Mouse (Mus musculus) hindbrain, embryonic 14.5 days (tissue): ENCODE measurements around the gene Cbr2. TPM values are rescaled to one million over a fixed set of nuclear protein-coding genes. Genes with fewer than 3 reads are reported as not detected.
"Not testable (repeated sequence)": the region's sequence is repeated elsewhere in the genome, so short reads cannot be mapped to it uniquely, and the experiment has no call there.

Experiments used
- ATAC-seq: fragments of 200-750 bp; cut with Nextera tagmentation; 2 replicates; pipeline ENCODE4 v1.8.0; 2017; ENCODE audit warnings: moderate number of reproducible peaks, mild to moderate bottlenecking, moderate TSS enrichment, moderate library complexity; ENCODE audit not compliant: low FRiP score
- DNase-seq: peaks from one replicate; pipeline ENCODE4 v3.0.0-alpha.2; 2015; ENCODE audit warnings: low spot score
- H3K27ac ChIP-seq: fragments of 300-500 bp; sonication (generic); 2 replicates; pipeline ENCODE4 v1.5.1; 2014; ENCODE audit warnings: mild to moderate bottlenecking, moderate library complexity
- H3K27me3 ChIP-seq: fragments of 300-500 bp; sonication (generic); 2 replicates; pipeline ENCODE4 v1.6.1; 2014; ENCODE audit warnings: mild to moderate bottlenecking, low read length, mixed read lengths; ENCODE audit not compliant: control insufficient read depth, insufficient read depth
- H3K36me3 ChIP-seq: fragments of 300-500 bp; sonication (generic); replicated peaks from 2 replicates; pipeline ENCODE4 v1.6.1; 2014; ENCODE audit not compliant: control insufficient read depth, insufficient read depth
- H3K4me1 ChIP-seq: fragments of 300-500 bp; sonication (generic); replicated peaks from 2 replicates; pipeline ENCODE4 v1.6.1; 2014; ENCODE audit warnings: antibody characterized with exemption, low read length, mixed read lengths; ENCODE audit not compliant: control insufficient read depth, insufficient read depth
- H3K4me2 ChIP-seq: fragments of 300-500 bp; sonication (generic); replicated peaks from 2 replicates; pipeline ENCODE4 v1.6.1; 2014; ENCODE audit warnings: mild to moderate bottlenecking, moderate library complexity
- H3K4me3 ChIP-seq: fragments of 300-500 bp; sonication (generic); replicated peaks from 2 replicates; pipeline ENCODE4 v1.5.1; 2014; ENCODE audit warnings: mild to moderate bottlenecking, low read length
- H3K9ac ChIP-seq: fragments of 300-500 bp; sonication (generic); 2 replicates; pipeline ENCODE4 v1.6.1; 2014
- H3K9me3 ChIP-seq: fragments of 300-500 bp; sonication (generic); 2 replicates; pipeline ENCODE4 v1.6.1; 2016; ENCODE audit warnings: low read length; ENCODE audit not compliant: control insufficient read depth
- WGBS: fragments of 180-500 bp; shearing (Covaris S2); extraction: QIAGEN DNeasy Blood & Tissue Kit; methylation state at CpG from one replicate; pipeline ENCODE4 v1.1.7; 2014; 5-methylcytosine and 5-hydroxymethylcytosine counted together
- polyA plus RNA-seq: library from polyadenylated mRNA; unstranded; fragments of >200 nt; fragmentation: Nextera tagmentation; extraction: Ambion mirVana; gene quantifications from 2 replicates; pipeline ENCODE4 v1.2.1, GENCODE M21; 2014

The Cbr2 gene
- polyA plus RNA-seq, 1 experiment from 2014 or later = 0.64 TPM

DNA sequence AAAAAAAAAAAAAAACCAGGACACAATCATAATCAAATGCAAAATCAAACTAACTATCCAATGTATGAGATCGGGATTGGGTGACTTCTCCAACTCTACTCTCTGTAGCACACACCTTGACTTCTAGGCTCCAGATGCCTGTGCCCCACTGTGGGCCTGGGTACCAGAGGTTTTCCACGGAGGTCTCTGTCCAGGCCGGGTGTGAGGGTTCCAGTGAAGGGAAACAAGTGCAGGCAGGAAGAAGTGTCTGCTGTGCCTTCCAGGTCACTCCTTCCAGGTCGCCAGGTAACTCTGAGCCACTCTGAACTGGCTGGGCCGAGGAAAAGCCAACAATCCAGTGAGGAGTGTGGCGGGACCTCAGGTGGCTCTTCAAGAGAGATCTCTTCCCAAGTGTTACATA is 4.5 kb upstream of the Cbr2 start:
- Histone ChIP-seq H3K36me3 (no peaks in the 10 kb centered on the region), H3K4me2 (no peak overlapping the region), H3K4me1 (no peaks in the 10 kb centered on the region), H3K4me3 (no peak overlapping the region), H3K27me3 (no peaks in the 10 kb centered on the region), H3K27ac (no peak overlapping the region), H3K9ac (no peak overlapping the region), H3K9me3 (no peaks in the 10 kb centered on the region)
- ATAC-seq (no peak), DNase-seq (no peak)
- WGBS = 79% methylated on average over 6 of the region's 6 CpGs

DNA sequence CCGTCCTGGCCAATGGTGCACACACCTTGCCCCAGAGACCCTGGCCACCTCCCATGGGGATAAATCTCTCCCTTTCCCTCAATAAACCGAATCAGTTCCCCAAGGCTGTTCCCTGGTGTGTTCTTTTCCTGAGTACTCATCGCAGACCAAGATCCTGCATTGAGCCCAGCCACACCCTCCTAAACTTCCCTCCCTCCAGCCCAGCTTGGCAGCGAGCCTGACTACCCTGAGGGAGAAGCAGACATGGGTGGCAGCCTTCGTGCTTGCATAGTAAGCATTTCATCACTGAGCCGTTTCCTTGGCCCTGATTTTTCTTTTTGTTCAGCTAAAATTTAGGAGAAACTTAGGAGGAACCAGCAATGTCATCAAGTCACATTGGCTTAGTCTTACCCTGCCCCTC is 1.6 kb upstream of the Cbr2 start:
- Histone ChIP-seq H3K4me2 (no peak overlapping the region), H3K36me3 (no peaks in the 10 kb centered on the region), H3K9ac (no peak overlapping the region), H3K9me3 (no peaks in the 10 kb centered on the region), H3K4me3 (no peak overlapping the region), H3K27ac (no peak overlapping the region), H3K4me1 (no peaks in the 10 kb centered on the region), H3K27me3 (no peaks in the 10 kb centered on the region)
- no peak for DNase-seq
- ATAC-seq = no peak
- WGBS = 55% methylated on average over 6 of the region's 6 CpGs

DNA sequence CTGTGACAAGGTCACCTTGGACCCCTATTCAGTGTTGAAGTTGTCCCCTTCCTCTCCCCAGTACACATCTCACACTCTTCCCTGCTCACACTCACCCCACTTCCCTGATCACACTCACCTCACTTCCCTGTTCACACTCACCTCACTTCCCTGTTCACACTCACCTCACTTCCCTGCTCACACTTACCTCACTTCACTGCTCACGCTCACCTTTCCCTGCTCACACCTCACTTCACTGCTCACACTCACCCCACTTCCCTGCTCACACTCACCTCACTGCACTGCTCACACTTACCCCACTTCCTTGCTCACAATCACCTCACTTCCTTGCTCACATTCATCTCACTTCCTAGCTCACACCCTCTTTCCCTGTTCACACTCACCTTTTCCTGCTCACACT is 519 bp downstream of the Cbr2 start:
- Histone ChIP-seq H3K9me3 (no peaks in the 10 kb centered on the region), H3K4me2 (no peak overlapping the region), H3K4me3 (no peak overlapping the region), H3K36me3 (no peaks in the 10 kb centered on the region), H3K27me3 (no peaks in the 10 kb centered on the region), H3K4me1 (peaks cover 5% of the 10 kb centered on the region), H3K27ac (no peak overlapping the region), H3K9ac (no peak overlapping the region)
- no peak for DNase-seq
- ATAC-seq = no peak
- 88% methylated on average over 1 of the region's 1 CpGs for WGBS

DNA sequence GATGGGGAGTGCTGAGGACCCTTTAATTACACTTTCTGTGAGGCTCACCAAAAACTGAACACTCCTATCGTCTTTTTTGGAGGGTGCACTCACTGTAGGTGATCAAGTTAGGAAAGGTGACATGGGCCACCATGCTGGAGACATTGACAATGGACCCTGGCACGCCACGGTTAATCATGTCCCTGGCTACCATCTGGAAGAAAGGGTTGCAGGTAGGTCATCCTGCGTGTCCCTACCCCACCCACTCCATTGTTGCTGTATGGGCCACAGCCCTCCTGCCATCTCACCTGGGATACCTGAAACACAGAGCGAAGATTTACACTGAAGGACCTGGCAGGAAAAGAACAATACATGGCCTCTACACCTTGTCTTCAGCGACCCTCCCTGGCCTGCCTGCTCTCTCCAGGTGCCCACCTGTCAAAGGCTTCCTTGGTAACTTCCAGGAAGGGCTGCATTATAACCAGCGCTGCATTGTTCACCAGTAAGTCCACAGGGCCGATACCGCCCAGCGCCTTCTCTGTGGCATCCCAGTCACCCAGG is 1.5 kb downstream of the Cbr2 start:
- Histone ChIP-seq H3K9me3 (no peaks in the 10 kb centered on the region), H3K9ac (no peak overlapping the region), H3K27me3 (no peaks in the 10 kb centered on the region), H3K4me2 (no peak overlapping the region), H3K4me1 (peaks cover 9% of the 10 kb centered on the region), H3K27ac (no peak overlapping the region), H3K4me3 (no peak overlapping the region), H3K36me3 (peaks cover under 1% of the 10 kb centered on the region)
- DNase-seq = no peak
- no peak for ATAC-seq
- WGBS = 88% methylated on average over 10 of the region's 10 CpGs

DNA sequence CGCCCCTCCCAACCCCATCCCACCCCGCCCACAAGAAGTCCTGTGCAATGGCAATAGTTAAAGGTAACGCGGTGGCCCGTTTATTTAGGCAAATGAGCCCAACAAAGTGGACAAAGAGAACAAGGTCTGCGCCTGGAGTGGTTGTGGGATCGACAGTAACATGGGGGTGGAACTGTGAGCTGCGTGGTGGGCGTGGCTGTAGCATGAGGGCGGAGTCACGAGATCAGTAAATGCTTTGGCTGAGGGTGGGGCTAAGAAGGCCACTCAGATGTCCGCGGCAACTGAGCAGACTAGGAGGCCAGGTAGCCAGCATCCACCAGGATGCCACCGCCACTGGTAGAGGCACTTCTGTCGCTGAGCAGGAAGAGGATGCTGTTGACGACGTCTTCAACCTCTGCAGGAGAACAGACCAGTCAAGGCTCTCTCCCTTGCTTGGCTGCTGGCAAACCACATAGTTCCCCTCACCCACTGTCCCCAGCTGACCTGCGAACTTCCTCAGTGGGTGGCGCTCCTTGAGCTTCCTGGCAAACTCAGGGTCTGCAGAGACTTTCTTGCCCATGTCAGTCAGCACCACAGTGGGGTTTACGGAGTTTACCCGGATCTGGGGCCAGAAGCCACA is 2.4 kb downstream of the Cbr2 start:
- WGBS = 4% methylated on average over 18 of the region's 21 CpGs
- not testable (repeated sequence) for H3K4me1 ChIP-seq, H3K9me3 ChIP-seq, ATAC-seq, H3K27me3 ChIP-seq, H3K4me3 ChIP-seq, H3K9ac ChIP-seq, H3K36me3 ChIP-seq, DNase-seq, H3K27ac ChIP-seq
- H3K4me2 ChIP-seq = peak overlapping the region; percentile 28

DNA sequence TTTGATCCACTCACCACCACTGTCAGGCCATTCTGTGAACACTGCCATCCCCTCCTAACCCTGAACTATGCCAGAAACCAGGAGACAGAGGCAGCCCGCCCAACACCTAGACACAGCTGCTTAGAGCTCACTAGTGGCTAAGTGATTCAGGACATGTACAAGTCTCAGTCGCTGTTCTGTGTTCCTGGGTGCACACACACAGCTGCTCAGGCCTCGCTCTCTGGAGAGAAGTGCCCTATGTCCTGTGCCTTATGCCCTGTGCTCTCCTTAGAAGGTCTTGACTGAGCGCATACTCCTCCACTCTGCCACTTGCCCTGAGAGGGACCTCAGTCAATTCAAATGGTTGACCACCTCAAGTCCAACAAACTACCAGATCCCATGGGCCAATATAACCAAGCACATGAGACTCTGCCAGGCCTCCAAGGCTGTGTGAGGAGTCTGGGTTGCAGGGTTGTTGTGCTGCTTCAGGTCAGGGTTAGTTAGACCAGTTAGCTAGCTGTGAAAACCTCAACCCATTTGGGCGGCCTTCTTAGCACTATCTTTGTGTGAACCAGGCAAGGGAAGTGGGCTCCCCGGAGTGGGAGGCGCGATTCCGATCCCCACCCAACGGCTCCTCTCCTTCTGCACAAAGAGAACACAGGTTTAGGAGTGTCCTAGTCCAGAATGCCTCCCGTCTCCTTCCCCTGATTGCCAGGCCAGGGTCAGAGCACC is 3.2 kb downstream of the Cbr2 start:
- ATAC-seq (no peak), DNase-seq (no peak)
- Histone ChIP-seq H3K4me1 (peaks cover 9% of the 10 kb centered on the region), H3K27ac (no peak overlapping the region), H3K27me3 (no peaks in the 10 kb centered on the region), H3K36me3 (peaks cover 7% of the 10 kb centered on the region), H3K9ac (no peak overlapping the region), H3K4me3 (no peak overlapping the region), H3K4me2 (no peak overlapping the region; the same call in 1 of the 2 replicates), H3K9me3 (no peaks in the 10 kb centered on the region)
- WGBS = 70% methylated on average over 11 of the region's 11 CpGs

DNA sequence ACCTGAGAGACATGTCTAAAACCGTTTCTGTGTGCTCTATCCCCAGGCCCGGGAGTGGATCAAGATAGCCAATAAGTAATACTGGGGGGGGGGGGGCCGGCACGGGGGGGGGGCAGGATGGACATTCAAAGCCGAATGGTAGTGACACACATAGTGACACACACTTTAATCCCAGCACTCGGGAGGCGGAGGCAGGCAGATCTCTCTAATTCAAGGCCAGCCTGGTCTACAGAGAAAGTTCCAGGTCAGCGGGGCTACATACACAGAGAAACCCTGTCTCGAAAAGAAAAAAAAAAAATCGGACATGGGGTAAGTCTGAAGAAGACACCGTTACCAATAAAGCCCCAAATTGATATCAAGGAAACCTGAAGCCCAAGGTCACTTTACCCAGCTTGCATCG is 4.3 kb downstream of the Cbr2 start:
- no peak overlapping the region for H3K27ac ChIP-seq
- ATAC-seq (no peak), DNase-seq (no peak)
- H3K4me3 ChIP-seq = no peak overlapping the region
- H3K27me3 ChIP-seq = no peaks in the 10 kb centered on the region
- peaks cover 14% of the 10 kb centered on the region for H3K4me1 ChIP-seq
- H3K4me2 ChIP-seq = peak overlapping the region; percentile 87
- peaks cover 15% of the 10 kb centered on the region for H3K36me3 ChIP-seq
- H3K9me3 ChIP-seq = no peaks in the 10 kb centered on the region
- no peak overlapping the region for H3K9ac ChIP-seq
- WGBS = 64% methylated on average over 12 of the region's 12 CpGs

DNA sequence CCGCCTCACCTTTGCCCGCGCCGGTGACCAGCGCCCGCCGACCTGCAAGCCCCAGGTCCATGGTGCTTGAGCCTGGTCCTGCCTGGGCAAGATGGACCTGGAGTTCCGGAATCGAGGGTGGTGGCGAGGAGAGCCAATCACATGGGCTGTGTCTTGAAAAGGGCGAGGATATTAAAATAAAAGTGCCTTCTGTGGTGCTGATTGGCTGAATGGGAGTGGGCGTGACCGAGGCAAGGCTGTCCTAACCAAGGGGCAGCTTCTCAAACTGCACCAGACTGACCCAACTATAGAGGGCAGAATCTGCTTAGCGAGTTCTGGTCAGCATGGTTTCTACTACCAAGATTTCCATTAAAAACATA is 4.8 kb downstream of the Cbr2 start, which contains the start of gene Dcxr:
Dcxr (minus strand) TSS at position 113 of the 359 bp plus-strand sequence.
- ATAC-seq (peak; percentile 85), DNase-seq (peak; percentile 75)
- Histone ChIP-seq H3K9me3 (no peaks in the 10 kb centered on the region), H3K4me2 (peak within 1 kb of the TSS; percentile 87), H3K9ac (peak within 1 kb of the TSS; percentile 63), H3K4me1 (peaks cover 18% of the 10 kb centered on the region), H3K27me3 (no peaks in the 10 kb centered on the region), H3K36me3 (peaks cover 15% of the 10 kb centered on the region), H3K27ac (no peak within 1 kb of the TSS), H3K4me3 (peak within 1 kb of the TSS; percentile 43)
- WGBS = under 1% methylated on average over 14 of the region's 14 CpGs

DNA sequence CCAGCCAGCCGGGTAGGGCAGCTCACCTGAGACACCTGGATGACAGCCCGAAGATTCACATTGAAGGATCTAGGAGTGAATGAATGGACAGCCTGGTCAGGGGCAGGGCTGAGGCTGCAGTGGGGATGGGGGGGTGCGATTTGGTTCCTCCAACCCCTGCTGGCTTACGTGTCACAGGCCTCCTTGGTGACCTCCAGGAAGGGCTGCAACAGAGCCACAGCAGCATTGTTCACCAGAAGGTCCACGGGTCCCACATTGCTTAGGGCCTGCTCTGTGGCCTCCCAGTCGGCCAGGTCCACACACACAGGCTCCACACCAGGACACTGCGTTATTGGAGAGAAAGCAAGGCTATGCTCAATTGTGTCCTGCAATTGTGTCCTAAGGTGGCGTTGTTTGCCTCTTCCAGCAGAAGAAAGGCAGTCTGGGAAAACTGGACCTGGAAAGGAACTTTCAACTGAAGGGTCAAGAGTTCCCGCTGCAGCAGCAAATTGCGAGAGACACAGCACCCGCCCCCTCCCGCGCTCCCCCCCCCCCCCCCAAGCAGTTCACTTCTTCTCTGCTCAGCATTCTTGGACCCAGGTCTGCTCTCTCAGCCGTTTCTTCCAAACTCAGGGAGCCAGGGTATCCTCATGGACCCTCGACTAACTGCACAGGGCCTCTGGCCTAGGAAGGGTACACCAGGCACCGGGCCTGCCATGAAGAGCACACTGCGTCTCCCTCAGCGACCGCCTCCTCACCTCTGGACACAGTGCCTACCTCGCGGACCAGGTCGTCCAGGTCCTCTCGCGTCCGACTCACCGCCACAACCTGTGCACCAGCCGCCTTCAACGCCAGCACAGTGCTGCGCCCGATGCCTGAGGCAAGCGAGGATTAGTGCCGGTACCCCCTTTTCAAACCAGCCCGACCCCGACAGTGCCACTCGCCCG is 5.4 kb downstream of the Cbr2 start:
- Histone ChIP-seq H3K9me3 (no peaks in the 10 kb centered on the region), H3K4me3 (peak overlapping the region; percentile 43), H3K4me2 (peak overlapping the region; percentile 87), H3K4me1 (peaks cover 20% of the 10 kb centered on the region), H3K27ac (no peak overlapping the region), H3K9ac (peak overlapping the region; percentile 63), H3K36me3 (peaks cover 15% of the 10 kb centered on the region), H3K27me3 (no peaks in the 10 kb centered on the region)
- 16% methylated on average over 33 of the region's 36 CpGs for WGBS
- no peak for DNase-seq
- ATAC-seq = peak; percentile 47; the same call in 1 of the 2 replicates
